Mouse (Mus musculus) liver, adult 2 months (tissue): ENCODE measurements at regions not wholly inside any gene's neighbourhood (a gene's known extent, or its start where the extent isn't known, plus 50 kb on each side); places are given as distances from the start of the nearest gene placed in this dataset.

Source experiments
- DNase-seq: peaks from one replicate; pipeline ENCODE4 v3.0.0-alpha.2; 2011; ENCODE audit warnings: low read depth, low spot score; ENCODE audit errors: extremely low read depth
- H3K27ac ChIP-seq: fragments of 200-500 bp; replicated peaks from 2 replicates; pipeline ENCODE4 v1.5.1; 2012; ENCODE audit warnings: low read depth, mild to moderate bottlenecking, control low read depth, inconsistent platforms, low read length; ENCODE audit not compliant: insufficient read depth
- H3K27me3 ChIP-seq: fragments of 200-500 bp; 2 replicates; pipeline ENCODE4 v1.6.1; 2012; ENCODE audit warnings: mild to moderate bottlenecking, moderate library complexity, low read length, inconsistent platforms; ENCODE audit not compliant: control insufficient read depth, insufficient read depth
- H3K36me3 ChIP-seq: fragments of 200-500 bp; 2 replicates; pipeline ENCODE4 v1.6.1; 2012; ENCODE audit warnings: low read length, inconsistent platforms; ENCODE audit not compliant: control insufficient read depth, insufficient read depth
- H3K4me1 ChIP-seq: fragments of 200-500 bp; 2 replicates; pipeline ENCODE4 v1.6.1; 2011; ENCODE audit warnings: low read length; ENCODE audit not compliant: control insufficient read depth, insufficient read depth
- H3K4me3 ChIP-seq: fragments of 200-500 bp; 2 replicates; pipeline ENCODE4 v1.5.1; 2011; ENCODE audit warnings: low read depth, mild to moderate bottlenecking, control low read depth, low read length, moderate library complexity; ENCODE audit not compliant: insufficient read depth
- H3K79me2 ChIP-seq: fragments of 200-500 bp; 2 replicates; pipeline ENCODE4 v1.6.1; 2012; ENCODE audit warnings: inconsistent platforms, mild to moderate bottlenecking, low read length, moderate library complexity; ENCODE audit not compliant: control insufficient read depth, insufficient read depth
- H3K9ac ChIP-seq: fragments of 200-500 bp; 2 replicates; pipeline ENCODE4 v1.6.1; 2012; ENCODE audit warnings: low read depth, mild to moderate bottlenecking, control low read depth, inconsistent platforms, low read length
- CTCF ChIP-seq: fragments of 200-500 bp; IDR thresholded peaks from 2 replicates; pipeline ENCODE4 v1.5.1; 2011; ENCODE audit warnings: low read depth, low read length, control low read depth
- POLR2A ChIP-seq: fragments of 200-500 bp; IDR thresholded peaks from 2 replicates; pipeline ENCODE4 v1.6.1; 2011; ENCODE audit warnings: low read length, control low read depth; ENCODE audit not compliant: insufficient read depth; ENCODE audit errors: extremely low read depth
- WGBS: fragments of 180-500 bp; shearing (Covaris S2); methylation state at CpG from one replicate; pipeline ENCODE4 v1.1.7; 2018; 5-methylcytosine and 5-hydroxymethylcytosine counted together

DNA sequence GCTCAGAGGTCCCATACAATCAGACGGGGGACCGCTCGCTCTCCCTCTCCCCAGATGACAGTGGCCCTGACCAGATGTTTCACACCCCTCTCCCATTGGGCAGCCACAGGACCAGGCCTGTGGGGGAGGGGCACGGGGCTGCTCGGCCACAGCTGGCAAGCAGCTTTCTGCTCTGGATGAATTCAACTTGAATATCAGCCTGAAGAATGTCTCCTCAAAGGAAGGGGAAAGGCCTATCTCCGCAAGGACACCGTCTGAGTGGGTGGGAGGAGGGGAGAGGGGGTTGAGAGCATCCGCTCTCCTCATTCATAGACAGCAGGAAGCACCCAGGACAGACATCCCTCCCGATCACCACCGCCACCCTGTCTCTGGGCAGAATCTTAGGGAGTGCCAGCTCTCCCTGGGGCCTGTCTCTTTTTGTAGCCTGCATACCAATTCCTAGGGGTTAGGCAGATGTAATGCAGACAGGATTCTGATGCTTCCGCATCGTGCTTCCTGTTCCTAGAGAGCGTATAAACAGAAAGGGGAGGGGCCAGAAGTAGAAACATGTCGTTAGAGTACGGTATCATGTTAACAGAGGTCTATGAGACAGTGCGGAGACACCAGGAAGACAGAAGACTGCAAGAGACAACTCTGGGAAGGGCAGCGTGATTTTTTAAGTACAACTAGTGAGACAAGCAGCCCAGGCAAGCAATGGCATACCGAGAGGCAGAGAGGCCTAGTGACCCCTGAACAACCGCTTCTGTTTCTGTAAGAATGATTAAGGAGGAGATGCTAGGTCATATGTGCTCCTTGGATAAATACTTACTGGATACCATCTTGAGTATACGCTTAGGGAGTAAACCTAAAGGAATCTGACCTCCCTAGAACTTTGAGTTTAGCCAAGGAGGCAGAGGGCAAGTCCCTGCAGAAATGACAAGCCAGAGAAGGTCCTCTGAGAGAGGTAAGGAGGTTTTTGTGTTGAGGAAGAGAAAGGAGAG is 190.8 kb downstream of the Msrb3 start:
- Histone ChIP-seq H3K4me1 (no peaks in the 10 kb centered on the region), H3K4me3 (no peak overlapping the region), H3K27me3 (no peaks in the 10 kb centered on the region; the same call in 1 of the 2 replicates), H3K79me2 (no peaks in the 10 kb centered on the region), H3K27ac (no peak overlapping the region), H3K9ac (no peak overlapping the region), H3K36me3 (no peaks in the 10 kb centered on the region)
- no peak for DNase-seq
- 72% methylated on average over 20 of the region's 20 CpGs for WGBS
- TF ChIP-seq CTCF, result no peak
- TF ChIP-seq POLR2A, result no peak

DNA sequence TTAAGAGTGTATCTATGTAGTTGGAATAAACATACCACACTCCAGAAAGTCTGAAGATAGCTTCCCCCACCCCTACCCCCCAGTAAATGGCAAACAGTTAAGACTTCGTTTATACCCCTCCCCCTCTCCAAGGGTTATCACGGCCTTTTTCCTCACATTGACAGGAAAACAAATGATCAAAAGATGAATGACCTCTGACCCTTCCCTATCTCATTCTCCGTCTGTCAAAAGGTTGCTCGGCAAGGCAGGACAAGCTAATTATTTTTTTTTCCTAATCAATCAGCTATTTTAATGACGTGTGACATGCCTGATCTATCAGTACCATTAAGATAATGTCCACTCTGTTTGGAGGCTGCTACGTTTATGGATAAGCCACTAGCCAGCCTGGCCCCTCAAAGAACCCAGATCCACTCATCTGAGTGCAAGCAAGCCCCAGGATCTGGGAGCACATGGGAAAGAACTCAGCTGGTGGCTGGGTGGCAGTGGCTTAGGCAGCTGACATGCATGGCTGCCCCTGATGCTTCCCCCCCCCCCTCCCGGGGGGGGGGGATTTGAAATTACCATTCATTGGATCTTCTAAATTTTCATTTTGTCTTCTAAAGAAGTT is 192.1 kb downstream of the Msrb3 start:
- Histone ChIP-seq H3K27ac (no peak overlapping the region), H3K36me3 (no peaks in the 10 kb centered on the region), H3K27me3 (no peaks in the 10 kb centered on the region; the same call in 1 of the 2 replicates), H3K4me3 (no peak overlapping the region), H3K9ac (no peak overlapping the region), H3K79me2 (no peaks in the 10 kb centered on the region), H3K4me1 (no peaks in the 10 kb centered on the region)
- DNase-seq, result no peak
- TF ChIP-seq POLR2A (no peak), CTCF (no peak)
- WGBS, result 36% methylated on average over 7 of the region's 7 CpGs

DNA sequence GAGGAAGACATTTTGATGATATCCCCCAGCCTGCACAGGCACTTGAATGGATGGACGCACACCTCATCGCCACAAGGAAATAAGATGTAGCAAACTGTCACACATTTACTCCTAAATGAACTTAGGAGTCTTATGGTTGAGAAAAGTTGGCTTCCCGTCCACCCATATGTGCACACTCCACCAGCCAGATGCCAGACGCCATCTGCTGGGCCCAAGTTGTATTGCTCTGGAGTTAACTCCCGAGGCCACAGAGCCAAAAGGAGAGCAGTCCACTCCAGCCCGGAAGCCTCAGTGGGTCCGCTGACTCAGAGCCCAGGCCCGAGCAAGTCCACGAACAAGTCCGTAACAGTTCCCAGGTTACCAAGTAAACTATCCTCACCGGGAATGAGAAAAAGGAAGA is 197.1 kb downstream of the Msrb3 start:
- WGBS, result 31% methylated on average over 11 of the region's 11 CpGs
- no peak for TF ChIP-seq POLR2A
- TF ChIP-seq CTCF, result peak; percentile 87
- no peak overlapping the region for H3K9ac ChIP-seq
- H3K27ac ChIP-seq, result no peak overlapping the region
- H3K27me3 ChIP-seq, result no peaks in the 10 kb centered on the region; the same call in 1 of the 2 replicates
- peak; percentile 16 for DNase-seq
- H3K79me2 ChIP-seq, result no peaks in the 10 kb centered on the region
- no peaks in the 10 kb centered on the region for H3K36me3 ChIP-seq
- H3K4me1 ChIP-seq, result no peaks in the 10 kb centered on the region
- H3K4me3 ChIP-seq, result no peak overlapping the region

DNA sequence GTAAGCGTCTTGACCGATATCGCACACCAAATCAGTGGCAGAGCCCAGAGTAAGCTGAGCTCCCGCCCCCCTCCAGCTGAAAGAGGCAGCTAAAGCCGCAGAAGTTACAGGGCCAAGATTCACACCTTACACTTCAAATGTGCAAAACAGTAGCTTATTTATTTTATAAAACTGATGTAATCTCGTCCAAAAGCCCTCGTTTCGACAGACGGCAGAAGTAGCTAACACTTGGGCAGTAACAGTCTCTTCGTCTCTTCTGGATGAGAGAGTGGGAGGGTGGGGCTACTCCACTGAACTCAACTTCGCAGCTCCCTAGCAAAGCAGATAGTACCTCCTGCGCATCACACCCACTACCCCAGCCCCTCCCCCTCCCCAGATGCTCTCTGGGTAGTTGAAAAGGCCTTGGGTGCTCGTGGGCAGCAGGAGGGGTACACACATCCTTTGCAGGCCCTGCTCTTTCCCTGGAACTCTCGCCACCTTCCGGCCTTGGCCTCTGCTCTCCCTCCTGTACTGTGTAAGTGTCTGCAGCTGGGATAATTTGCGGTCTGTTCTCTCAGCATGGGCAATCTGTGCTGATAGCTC is 201.5 kb downstream of the Msrb3 start:
- Histone ChIP-seq H3K9ac (no peak overlapping the region), H3K27me3 (no peaks in the 10 kb centered on the region), H3K4me3 (no peak overlapping the region), H3K4me1 (no peaks in the 10 kb centered on the region), H3K79me2 (no peaks in the 10 kb centered on the region), H3K36me3 (no peaks in the 10 kb centered on the region), H3K27ac (no peak overlapping the region)
- DNase-seq, result no peak
- TF ChIP-seq CTCF (no peak), POLR2A (no peak)
- 43% methylated on average over 16 of the region's 16 CpGs for WGBS

DNA sequence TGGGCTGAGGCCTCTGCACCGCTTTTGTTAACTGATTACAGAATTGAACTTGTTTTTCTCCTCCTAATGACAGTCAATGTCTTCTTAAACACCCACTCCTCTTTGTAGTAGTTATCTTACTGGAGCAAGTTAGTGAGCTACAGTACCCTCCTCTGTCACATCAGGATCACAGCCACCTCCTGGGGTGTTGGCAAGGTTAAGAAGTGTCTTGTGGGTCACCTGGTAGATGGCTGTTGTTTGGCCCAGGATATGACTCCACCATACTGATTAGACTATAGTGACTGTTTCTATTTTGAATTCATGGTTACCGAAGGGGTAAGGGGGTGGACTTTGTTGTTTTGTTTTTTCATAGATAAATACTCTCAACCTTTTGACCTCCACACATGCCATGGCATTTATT is 202.4 kb downstream of the Msrb3 start:
- Histone ChIP-seq H3K27ac (no peak overlapping the region), H3K9ac (no peak overlapping the region), H3K4me1 (no peaks in the 10 kb centered on the region), H3K36me3 (no peaks in the 10 kb centered on the region), H3K27me3 (no peaks in the 10 kb centered on the region), H3K79me2 (no peaks in the 10 kb centered on the region), H3K4me3 (no peak overlapping the region)
- no peak for DNase-seq
- WGBS, result 84% methylated on average over 2 of the region's 2 CpGs
- no peak for TF ChIP-seq POLR2A
- no peak for TF ChIP-seq CTCF
